Mouse (Mus musculus) MEL (cell line): ENCODE data around the gene Ptprk. TPM values are rescaled to one million over a fixed set of nuclear protein-coding genes. Genes with fewer than 3 reads are reported as not detected.

Experiments
- DNase-seq: peaks from one replicate; pipeline ENCODE4 v3.0.0; 2011; ENCODE audit warnings: low read depth, low spot score
- H3K27ac ChIP-seq: 2 replicates; pipeline ENCODE4 v1.5.1; 2012; ENCODE audit warnings: low read depth, mild to moderate bottlenecking, control low read depth, low read length, moderate library complexity; ENCODE audit not compliant: control insufficient read depth
- H3K27me3 ChIP-seq, 2 experiments: fragments of 150-350 bp in 1 of 2; sonication (generic) in 1 of 2; 2 replicates each; pipeline ENCODE4 v1.6.1; 2012; ENCODE audit warnings: low read length in 2 of 2, mild to moderate bottlenecking in 2 of 2, improper control_type of control experiment in 1 of 2, moderate library complexity in 1 of 2; ENCODE audit not compliant: insufficient read depth in 2 of 2, control insufficient read depth in 1 of 2
- H3K36me3 ChIP-seq, 2 experiments: 2 replicates each; pipeline ENCODE4 v1.6.1; 2012 to 2014; ENCODE audit warnings: low read length in 2 of 2, improper control_type of control experiment in 1 of 2, inconsistent platforms in 1 of 2, mild to moderate bottlenecking in 1 of 2; ENCODE audit not compliant: insufficient read depth in 2 of 2, control insufficient read depth in 1 of 2
- H3K4me1 ChIP-seq, 2 experiments: fragments of 150-350 bp in 1 of 2; sonication (generic) in 1 of 2; 2 replicates each; pipeline ENCODE4 v1.6.1; 2012; ENCODE audit warnings: low read length in 2 of 2, improper control_type of control experiment in 1 of 2, mild to moderate bottlenecking in 1 of 2; ENCODE audit not compliant: insufficient read depth in 2 of 2, control insufficient read depth in 1 of 2
- H3K4me3 ChIP-seq, 2 experiments: fragments of 150-350 bp in 1 of 2; sonication (generic) in 1 of 2; 2 replicates each; pipeline ENCODE4 v1.5.1; 2012; ENCODE audit warnings: low read depth in 2 of 2, low read length in 2 of 2, mild to moderate bottlenecking in 2 of 2, moderate library complexity in 2 of 2, control low read depth in 1 of 2, improper control_type of control experiment in 1 of 2; ENCODE audit not compliant: control insufficient read depth in 1 of 2, insufficient read depth in 1 of 2
- H3K79me2 ChIP-seq: 2 replicates; pipeline ENCODE4 v1.6.1; 2012; ENCODE audit warnings: mild to moderate bottlenecking, low read length, moderate library complexity; ENCODE audit not compliant: control insufficient read depth, poor library complexity, insufficient read depth
- H3K9ac ChIP-seq: 2 replicates; pipeline ENCODE4 v1.6.1; 2012; ENCODE audit warnings: low read depth, mild to moderate bottlenecking, control low read depth, low read length, moderate library complexity; ENCODE audit not compliant: control insufficient read depth, poor library complexity, severe bottlenecking
- H3K9me3 ChIP-seq: fragments of 150-350 bp; sonication (generic); replicated peaks from 2 replicates; pipeline ENCODE4 v1.6.1; 2012; ENCODE audit warnings: mild to moderate bottlenecking, low read length, improper control_type of control experiment, moderate library complexity; ENCODE audit not compliant: insufficient read depth
- BHLHE40 ChIP-seq: IDR thresholded peaks from 2 replicates; pipeline ENCODE4 v1.6.1; 2012; ENCODE audit warnings: low read depth, mild to moderate bottlenecking, inconsistent platforms, low read length, improper control_type of control experiment, borderline replicate concordance
- CHD2 ChIP-seq: IDR thresholded peaks from 2 replicates; pipeline ENCODE4 v1.6.1; 2011; ENCODE audit warnings: low read length, improper control_type of control experiment
- CTCF ChIP-seq, 3 experiments: IDR thresholded peaks in 2 of 3; conservative IDR thresholded peaks in 1 of 3; 2 replicates each; pipeline ENCODE4 v1.5.1; 2011 to 2012; ENCODE audit warnings: low read length in 3 of 3, low read depth in 2 of 3, mild to moderate bottlenecking in 2 of 3, improper control_type of control experiment in 1 of 3, inconsistent platforms in 1 of 3, mixed read lengths in 1 of 3, moderate library complexity in 1 of 3; ENCODE audit not compliant: control insufficient read depth in 1 of 3, insufficient read depth in 1 of 3, poor library complexity in 1 of 3, severe bottlenecking in 1 of 3
- E2F4 ChIP-seq: IDR thresholded peaks from 2 replicates; pipeline ENCODE4 v1.6.1; 2011; ENCODE audit warnings: low read depth, low read length, improper control_type of control experiment, borderline replicate concordance
- ELF1 ChIP-seq: IDR thresholded peaks from 2 replicates; pipeline ENCODE4 v1.6.1; 2014; ENCODE audit warnings: low read depth, mild to moderate bottlenecking, inconsistent platforms, low read length, improper control_type of control experiment, moderate library complexity
- ETS1 ChIP-seq: IDR thresholded peaks from 2 replicates; pipeline ENCODE4 v1.6.1; 2012; ENCODE audit warnings: low read depth, mild to moderate bottlenecking, inconsistent platforms, low read length, improper control_type of control experiment, moderate library complexity
- GABPA ChIP-seq: IDR thresholded peaks from 2 replicates; pipeline ENCODE4 v1.6.1; 2012; ENCODE audit warnings: low read depth, mild to moderate bottlenecking, inconsistent platforms, low read length, improper control_type of control experiment, moderate library complexity
- HCFC1 ChIP-seq: IDR thresholded peaks from 2 replicates; pipeline ENCODE4 v1.6.1; 2012; ENCODE audit warnings: low read depth, mild to moderate bottlenecking, inconsistent platforms, low read length, improper control_type of control experiment, moderate library complexity
- JUND ChIP-seq: IDR thresholded peaks from 2 replicates; pipeline ENCODE4 v1.6.1; 2011; ENCODE audit warnings: low read depth, mild to moderate bottlenecking, improper control_type of control experiment, low read length
- MAX ChIP-seq: IDR thresholded peaks from 2 replicates; pipeline ENCODE4 v1.6.1; 2011; ENCODE audit warnings: low read length, improper control_type of control experiment
- MAZ ChIP-seq: IDR thresholded peaks from 2 replicates; pipeline ENCODE4 v1.6.1; 2012; ENCODE audit warnings: low read depth, mild to moderate bottlenecking, inconsistent platforms, low read length, improper control_type of control experiment
- MYB ChIP-seq: IDR thresholded peaks from 2 replicates; pipeline ENCODE4 v1.6.1; 2011; ENCODE audit warnings: mild to moderate bottlenecking, low read depth, low read length, improper control_type of control experiment
- MYC ChIP-seq: IDR thresholded peaks from 2 replicates; pipeline ENCODE4 v1.6.1; 2011; ENCODE audit warnings: low read depth, mild to moderate bottlenecking, low read length, improper control_type of control experiment, moderate library complexity
- NRF1 ChIP-seq: IDR thresholded peaks from 2 replicates; pipeline ENCODE4 v1.6.1; 2014; ENCODE audit warnings: low read depth, mild to moderate bottlenecking, inconsistent platforms, low read length, improper control_type of control experiment, moderate library complexity; ENCODE audit not compliant: poor library complexity, insufficient read depth, severe bottlenecking
- POLR2AphosphoS5 ChIP-seq: IDR thresholded peaks from 2 replicates; pipeline ENCODE4 v1.6.1; 2012; ENCODE audit warnings: low read depth, borderline replicate concordance, mild to moderate bottlenecking, inconsistent platforms, low read length, moderate library complexity, mixed read lengths
- RAD21 ChIP-seq: IDR thresholded peaks from 2 replicates; pipeline ENCODE4 v1.6.1; 2011; ENCODE audit warnings: mild to moderate bottlenecking, low read depth, low read length, improper control_type of control experiment
- RCOR1 ChIP-seq: IDR thresholded peaks from 2 replicates; pipeline ENCODE4 v1.6.1; 2012; ENCODE audit warnings: low read depth, mild to moderate bottlenecking, inconsistent platforms, low read length, improper control_type of control experiment
- SIN3A ChIP-seq: IDR thresholded peaks from 2 replicates; pipeline ENCODE4 v1.6.1; 2012; ENCODE audit warnings: low read length, improper control_type of control experiment, inconsistent platforms
- SMC3 ChIP-seq: IDR thresholded peaks from 2 replicates; pipeline ENCODE4 v1.6.1; 2011; ENCODE audit warnings: low read depth, low read length, improper control_type of control experiment
- TAL1 ChIP-seq: IDR thresholded peaks from 2 replicates; pipeline ENCODE4 v1.6.1; 2012; ENCODE audit warnings: mild to moderate bottlenecking, inconsistent platforms, low read length, moderate library complexity, mixed read lengths
- USF2 ChIP-seq, 2 experiments: IDR thresholded peaks; 2 replicates each; pipeline ENCODE4 v1.6.1; 2011 to 2012; ENCODE audit warnings: improper control_type of control experiment in 2 of 2, low read length in 2 of 2, borderline replicate concordance in 1 of 2, inconsistent platforms in 1 of 2, low read depth in 1 of 2, mild to moderate bottlenecking in 1 of 2; ENCODE audit not compliant: insufficient read depth in 1 of 2
- ZKSCAN1 ChIP-seq: IDR thresholded peaks from 2 replicates; pipeline ENCODE4 v1.6.1; 2012; ENCODE audit warnings: low read depth, mild to moderate bottlenecking, inconsistent platforms, low read length, improper control_type of control experiment, moderate library complexity
- ZMIZ1 ChIP-seq: IDR thresholded peaks from 2 replicates; pipeline ENCODE4 v1.6.1; 2012; ENCODE audit warnings: low read depth, mild to moderate bottlenecking, inconsistent platforms, low read length, improper control_type of control experiment, moderate library complexity
- polyA plus RNA-seq, 2 experiments: library from polyadenylated mRNA; stranded (reverse) in 1 of 2; unstranded in 1 of 2; fragments of >175 nt in 1 of 2; fragments of >200 nt in 1 of 2; gene quantifications; 2 replicates each; pipeline versions ENCODE4 v1.2.1 to v1.2.4; 2012; ENCODE audit warnings: low replicate concordance in 2 of 2, low read depth in 1 of 2; ENCODE audit not compliant: insufficient read length in 2 of 2, insufficient read depth in 1 of 2, missing spikeins in 1 of 2
- total RNA-seq: library from RNA; depleted of rRNA; stranded (reverse); fragments of 300-350 nt; gene quantifications from 2 replicates; pipeline ENCODE4 v1.2.3, GENCODE M21; 2012

Gene Ptprk
- total and polyA plus RNA-seq, 3 experiments: under 0.01 TPM; not detected in 2

GRCm38 (mm10) chr10:28209394-28209793, 134.8 kb downstream of the Ptprk start:
- no peaks in the 10 kb centered on the region for H3K27me3 ChIP-seq
- TF ChIP-seq GABPA (no peak), ZMIZ1 (no peak), MAX (no peak), ELF1 (no peak), SMC3 (no peak), MYC (no peak), CTCF (IDR thresholded peaks at IDR 0.05 in 2 of 3, conservative IDR thresholded peaks at IDR 0.05 in 1 of 3; ENCODE audit: control insufficient read depth in 1 of 3, insufficient read depth in 1 of 3, low read depth in 2 of 3, low read length in 3 of 3, poor library complexity in 1 of 3, severe bottlenecking in 1 of 3) (no peak), RCOR1 (no peak), MAZ (no peak), BHLHE40 (no peak), TAL1 (no peak), JUND (no peak), NRF1 (no peak), USF2 (IDR thresholded peaks at IDR 0.05; ENCODE audit: borderline replicate concordance in 1 of 2, insufficient read depth in 1 of 2, low read depth in 1 of 2, low read length in 2 of 2) (no peak), E2F4 (no peak), RAD21 (no peak), CHD2 (no peak), ZKSCAN1 (no peak), POLR2AphosphoS5 (no peak)
- TF ChIP-seq, all 39 proteins: peak for 0
- no peak overlapping the region for H3K27ac ChIP-seq
- H3K9ac ChIP-seq: no peak overlapping the region
- H3K79me2 ChIP-seq: no peaks in the 10 kb centered on the region
- no peaks in the 10 kb centered on the region for H3K4me1 ChIP-seq
- no peaks in the 10 kb centered on the region for H3K36me3 ChIP-seq
- no peak overlapping the region for H3K4me3 ChIP-seq
- no peaks in the 10 kb centered on the region for H3K9me3 ChIP-seq
- DNase-seq: no peak

GRCm38 (mm10) chr10:28212083-28212482, 137.5 kb downstream of the Ptprk start:
- DNase-seq: no peak
- no peak for TF ChIP-seq MYB
- TF ChIP-seq HCFC1: no peak
- no peak for TF ChIP-seq SMC3
- TF ChIP-seq E2F4: no peak
- TF ChIP-seq CHD2: no peak
- no peak for TF ChIP-seq SIN3A
- TF ChIP-seq USF2 (IDR thresholded peaks at IDR 0.05; ENCODE audit: borderline replicate concordance in 1 of 2, insufficient read depth in 1 of 2, low read depth in 1 of 2, low read length in 2 of 2): no peak
- TF ChIP-seq TAL1: no peak
- no peak for TF ChIP-seq RCOR1
- no peak for TF ChIP-seq ELF1
- TF ChIP-seq MAZ: no peak
- TF ChIP-seq ETS1: no peak
- TF ChIP-seq POLR2AphosphoS5: no peak
- TF ChIP-seq MYC: no peak
- no peaks in the 10 kb centered on the region for H3K27me3 ChIP-seq

More at GRCm38 (mm10) chr10:28212083-28212482, 137.5 kb downstream of the Ptprk start:
- Histone ChIP-seq H3K9ac (no peak overlapping the region), H3K79me2 (no peaks in the 10 kb centered on the region), H3K9me3 (no peaks in the 10 kb centered on the region), H3K27ac (no peak overlapping the region), H3K4me3 (no peak overlapping the region), H3K36me3 (no peaks in the 10 kb centered on the region), H3K4me1 (no peaks in the 10 kb centered on the region)
